Mouse (Mus musculus) retina, postnatal 7 days (tissue): Measurements from ENCODE around the gene Vwa8.
"Not testable (repeated sequence)": the region's sequence is repeated elsewhere in the genome, so short reads cannot be mapped to it uniquely, and the experiment has no call there.

Experiments
- DNase-seq: peaks from one replicate; pipeline ENCODE4 v3.0.0-alpha.2; 2012; ENCODE audit warnings: low read depth, low spot score

The Vwa8 gene

GRCm38 (mm10) chr14:78984296-78984695 lies 135.4 kb downstream of the Vwa8 start:
- DNase-seq: no peak

GRCm38 (mm10) chr14:78987543-78987942 lies 138.7 kb downstream of the Vwa8 start:
- no peak for DNase-seq

GRCm38 (mm10) chr14:78992456-78992855 lies 143.6 kb downstream of the Vwa8 start:
- DNase-seq: no peak

- no peak for DNase-seq
Observed at GRCm38 (mm10) chr14:78993515-78993914, 144.7 kb downstream of the Vwa8 start.

GRCm38 (mm10) chr14:78996359-78996758 lies 147.5 kb downstream of the Vwa8 start:
- DNase-seq: no peak

- DNase-seq: no peak
Observed at GRCm38 (mm10) chr14:79003576-79003975, 154.7 kb downstream of the Vwa8 start.

- not testable (repeated sequence) for DNase-seq
Observed at GRCm38 (mm10) chr14:79017710-79018109, 168.9 kb downstream of the Vwa8 start.

GRCm38 (mm10) chr14:79018564-79018963 lies 169.7 kb downstream of the Vwa8 start:
- no peak for DNase-seq

GRCm38 (mm10) chr14:79021725-79022124 lies 172.9 kb downstream of the Vwa8 start:
- DNase-seq: no peak

GRCm38 (mm10) chr14:79028996-79029575 lies 180.2 kb downstream of the Vwa8 start:
- no peak for DNase-seq

GRCm38 (mm10) chr14:79030715-79031114 lies 181.9 kb downstream of the Vwa8 start:
- DNase-seq: no peak

- no peak for DNase-seq
Observed at GRCm38 (mm10) chr14:79031230-79031740, 182.4 kb downstream of the Vwa8 start.

GRCm38 (mm10) chr14:79033396-79033795 lies 184.5 kb downstream of the Vwa8 start:
- no peak for DNase-seq

GRCm38 (mm10) chr14:79034511-79034913 lies 185.7 kb downstream of the Vwa8 start:
- no peak for DNase-seq

- DNase-seq: no peak
Observed at GRCm38 (mm10) chr14:79035575-79035974, 186.7 kb downstream of the Vwa8 start.

- DNase-seq: no peak
Observed at GRCm38 (mm10) chr14:79047186-79047585, 198.3 kb downstream of the Vwa8 start.

- DNase-seq: no peak
Observed at GRCm38 (mm10) chr14:79047956-79048355, 199.1 kb downstream of the Vwa8 start.

GRCm38 (mm10) chr14:79049544-79049943 lies 200.7 kb downstream of the Vwa8 start:
- DNase-seq: no peak

GRCm38 (mm10) chr14:79065636-79066035 lies 216.8 kb downstream of the Vwa8 start:
- DNase-seq: no peak

- DNase-seq: no peak
Observed at GRCm38 (mm10) chr14:79069515-79069914, 220.7 kb downstream of the Vwa8 start.

- DNase-seq: no peak
Observed at GRCm38 (mm10) chr14:79074786-79075185, 225.9 kb downstream of the Vwa8 start.

GRCm38 (mm10) chr14:79076560-79077300 lies 227.9 kb downstream of the Vwa8 start:
- DNase-seq: no peak

- no peak for DNase-seq
Observed at GRCm38 (mm10) chr14:79083573-79083972, 234.7 kb downstream of the Vwa8 start.
